Mouse (Mus musculus) midbrain, embryonic 13.5 days (tissue): ENCODE data around the gene 9930111J21Rik1. TPM values are rescaled to one million over a fixed set of nuclear protein-coding genes. Genes with fewer than 3 reads are reported as not detected.
"Not testable (repeated sequence)": the region's sequence is repeated elsewhere in the genome, so short reads cannot be mapped to it uniquely, and the experiment has no call there.

ENCODE experiments used
- ATAC-seq: fragments of 200-750 bp; cut with Nextera tagmentation; 2 replicates; pipeline ENCODE4 v1.8.0; 2017; ENCODE audit warnings: mild to moderate bottlenecking, moderate TSS enrichment, moderate library complexity
- H3K27ac ChIP-seq: fragments of 300-500 bp; sonication (generic); 2 replicates; pipeline ENCODE4 v1.5.1; 2015; ENCODE audit warnings: inconsistent platforms, mild to moderate bottlenecking, moderate library complexity
- H3K27me3 ChIP-seq: fragments of 300-500 bp; sonication (generic); 2 replicates; pipeline ENCODE4 v1.6.1; 2015; ENCODE audit warnings: mild to moderate bottlenecking, inconsistent platforms
- H3K36me3 ChIP-seq: fragments of 300-500 bp; sonication (generic); 2 replicates; pipeline ENCODE4 v1.6.1; 2015; ENCODE audit warnings: mild to moderate bottlenecking, inconsistent platforms
- H3K4me1 ChIP-seq: fragments of 300-500 bp; sonication (generic); replicated peaks from 2 replicates; pipeline ENCODE4 v1.6.1; 2015; ENCODE audit warnings: inconsistent platforms
- H3K4me2 ChIP-seq: fragments of 300-500 bp; sonication (generic); replicated peaks from 2 replicates; pipeline ENCODE4 v1.6.1; 2015; ENCODE audit warnings: moderate library complexity, mild to moderate bottlenecking, inconsistent platforms
- H3K4me3 ChIP-seq: fragments of 300-500 bp; sonication (generic); replicated peaks from 2 replicates; pipeline ENCODE4 v1.5.1; 2015; ENCODE audit warnings: mild to moderate bottlenecking, inconsistent platforms
- H3K9ac ChIP-seq: fragments of 300-500 bp; sonication (generic); replicated peaks from 2 replicates; pipeline ENCODE4 v1.6.1; 2015; ENCODE audit warnings: mild to moderate bottlenecking, inconsistent platforms
- H3K9me3 ChIP-seq: fragments of 300-500 bp; sonication (generic); 2 replicates; pipeline ENCODE4 v1.6.1; 2016; ENCODE audit warnings: mild to moderate bottlenecking, inconsistent platforms
- WGBS: fragments of 180-500 bp; shearing (Covaris S2); methylation state at CpG from one replicate; pipeline ENCODE4 v1.1.7; 2015; 5-methylcytosine and 5-hydroxymethylcytosine counted together
- polyA plus RNA-seq: library from polyadenylated mRNA; unstranded; fragments of >200 nt; fragmentation: Nextera tagmentation; extraction: Ambion mirVana; gene quantifications from 2 replicates; pipeline ENCODE4 v1.2.1, GENCODE M21; 2015

The 9930111J21Rik1 gene
- polyA plus RNA-seq, 1 experiment from 2014 or later = 0.24 TPM

GRCm38 (mm10) chr11:48902021-48902420 is 77.2 kb downstream of the 9930111J21Rik1 start, which contains the start of gene Gm5431:
Gm5431 (minus strand) TSS chr11:48902214.
- no peaks in the 10 kb centered on the region for H3K9me3 ChIP-seq
- H3K4me1 ChIP-seq = no peaks in the 10 kb centered on the region
- H3K4me2 ChIP-seq = no peak within 1 kb of the TSS
- no peak within 1 kb of the TSS for H3K4me3 ChIP-seq
- no peaks in the 10 kb centered on the region for H3K27me3 ChIP-seq
- WGBS = 77% methylated on average over 2 of the region's 2 CpGs
- ATAC-seq = no peak
- no peak within 1 kb of the TSS for H3K27ac ChIP-seq
- H3K36me3 ChIP-seq = no peaks in the 10 kb centered on the region
- no peak within 1 kb of the TSS for H3K9ac ChIP-seq

- not testable (repeated sequence) for H3K4me1 ChIP-seq, H3K9ac ChIP-seq, H3K36me3 ChIP-seq, ATAC-seq, H3K27ac ChIP-seq, H3K27me3 ChIP-seq, H3K4me3 ChIP-seq, H3K4me2 ChIP-seq, H3K9me3 ChIP-seq
- WGBS = 92% methylated on average over 1 of the region's 1 CpGs
These were observed 77.6 kb downstream of the 9930111J21Rik1 start for GRCm38 (mm10) chr11:48901567-48901930.

GRCm38 (mm10) chr11:48900654-48901566 is 78.3 kb downstream of the 9930111J21Rik1 start:
- not testable (repeated sequence) for H3K4me2 ChIP-seq, H3K9ac ChIP-seq, H3K4me1 ChIP-seq, H3K27me3 ChIP-seq, H3K36me3 ChIP-seq, H3K4me3 ChIP-seq, H3K9me3 ChIP-seq, H3K27ac ChIP-seq, ATAC-seq
- 83% methylated on average over 6 of the region's 6 CpGs for WGBS

DNA sequence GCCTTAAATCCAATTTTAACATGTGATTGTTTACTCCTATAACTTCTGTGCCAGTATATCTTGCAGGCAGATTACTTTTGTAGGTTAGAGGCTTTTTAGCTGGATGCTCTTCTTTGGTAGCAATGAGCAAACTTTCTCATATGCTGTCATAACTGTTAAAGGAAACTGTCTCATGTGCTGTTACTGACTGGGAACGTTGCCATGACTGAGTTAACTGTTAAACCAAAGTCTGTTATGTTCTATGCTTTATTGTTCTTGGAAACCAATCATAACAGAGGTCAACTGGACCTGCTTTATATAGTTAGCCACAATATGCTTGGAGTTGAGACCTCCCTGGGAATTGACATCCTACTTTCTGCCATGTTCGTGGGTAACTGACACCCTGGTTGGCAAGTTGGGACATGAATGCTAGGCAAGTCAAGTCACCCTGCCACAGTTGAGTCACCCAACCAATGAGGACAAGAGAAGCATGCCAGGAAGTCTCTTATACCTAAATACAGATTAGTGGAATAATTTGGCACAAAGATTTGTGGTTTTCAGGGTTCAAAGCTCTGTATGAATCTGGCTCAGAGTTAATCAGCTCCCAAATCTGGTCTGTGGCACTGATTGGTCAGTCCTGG is 80.3 kb downstream of the 9930111J21Rik1 start:
- Histone ChIP-seq H3K4me1 (no peaks in the 10 kb centered on the region), H3K27ac (no peak overlapping the region), H3K36me3 (no peaks in the 10 kb centered on the region), H3K9ac (no peak overlapping the region), H3K27me3 (no peaks in the 10 kb centered on the region), H3K4me3 (no peak overlapping the region), H3K9me3 (no peaks in the 10 kb centered on the region), H3K4me2 (no peak overlapping the region)
- WGBS = 79% methylated on average over 2 of the region's 2 CpGs
- no peak for ATAC-seq

Other genes starting within 250 kb of the 9930111J21Rik1 start
- 472 and 473 TPM in 2 replicates for gene Rack1, start 179.1 kb downstream of the 9930111J21Rik1 start, polyA plus RNA-seq
- 6.9 and 7.0 TPM in 2 replicates for gene Trim41, start 162.0 kb downstream of the 9930111J21Rik1 start, polyA plus RNA-seq
- gene Trim7, start 153.3 kb downstream of the 9930111J21Rik1 start, polyA plus RNA-seq = 0.89 and 1.0 TPM in 2 replicates
- 3.4 and 3.6 TPM in 2 replicates for gene Gm12184, start 152.7 kb downstream of the 9930111J21Rik1 start, polyA plus RNA-seq
- 1.8 and 1.9 TPM in 2 replicates for gene Irgm1, start 107.7 kb downstream of the 9930111J21Rik1 start, polyA plus RNA-seq
- gene Gm5431, start 77.2 kb downstream of the 9930111J21Rik1 start, polyA plus RNA-seq = 0.17 and 0.21 TPM in 2 replicates
- 2.4 and 2.7 TPM in 2 replicates for gene Psme2b, start 33.2 kb downstream of the 9930111J21Rik1 start, polyA plus RNA-seq
- gene Olfr56, start 509 bp downstream of the 9930111J21Rik1 start, polyA plus RNA-seq = not detected in 2 replicates
- not detected in 2 replicates for gene Gm12185, start 12.8 kb upstream of the 9930111J21Rik1 start, polyA plus RNA-seq
- gene Tgtp1, start 14.8 kb upstream of the 9930111J21Rik1 start, polyA plus RNA-seq = not detected in 2 replicates
- 0.15 and 0.30 TPM in 2 replicates for gene 9930111J21Rik2, start 71.8 kb upstream of the 9930111J21Rik1 start, polyA plus RNA-seq
- gene Tgtp2, start 84.8 kb upstream of the 9930111J21Rik1 start, polyA plus RNA-seq = not detected in 2 replicates
- gene Ifi47, start 97.2 kb upstream of the 9930111J21Rik1 start, polyA plus RNA-seq = 0.39 and 0.64 TPM in 2 replicates
- gene Olfr1396, start 135.5 kb upstream of the 9930111J21Rik1 start, polyA plus RNA-seq = not detected in 2 replicates
- not detected in 2 replicates for gene Olfr1395, start 162.9 kb upstream of the 9930111J21Rik1 start, polyA plus RNA-seq
- gene Olfr1394, start 175.0 kb upstream of the 9930111J21Rik1 start, polyA plus RNA-seq = not detected in 2 replicates
- 0.17 TPM in 1 of 2 replicates, not detected in the other for gene Btnl9, start 207.8 kb upstream of the 9930111J21Rik1 start, polyA plus RNA-seq
- 56.6 and 58.5 TPM in 2 replicates for gene Zfp62, start 223.9 kb upstream of the 9930111J21Rik1 start, polyA plus RNA-seq